27 mouse cellular contexts compared by ENCODE assay signal in the genomic region with DNA sequence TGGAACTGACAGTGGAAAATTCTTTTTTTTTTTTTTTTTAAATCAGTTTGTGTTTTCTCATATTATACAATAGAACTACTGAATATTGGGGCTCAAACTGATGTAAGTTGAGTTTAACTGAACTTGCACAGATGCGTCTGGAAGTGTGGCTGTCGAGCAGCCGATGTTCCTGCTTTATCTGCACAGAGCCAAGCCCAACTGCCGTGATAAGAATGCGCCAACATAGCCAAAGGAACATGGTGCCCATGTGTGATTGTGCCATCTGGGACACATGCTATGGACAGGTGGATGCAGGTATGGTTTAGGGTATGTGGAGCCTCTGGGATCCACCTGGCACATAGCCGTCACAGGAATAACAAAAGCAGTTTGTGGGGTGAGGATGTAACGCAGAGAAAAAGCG. TPM values are rescaled to one million over a fixed set of nuclear protein-coding genes. Genes with fewer than 3 reads are reported as not detected.
DNase-seq lines count a peak whose midpoint lies in the region; ATAC-seq and TF ChIP-seq lines count a peak whose summit lies in the region.
"Had no signal": no experiment of that assay in that cellular context is flagged by ENCODE, and none has a peak within 500 bp of the region (broad histone marks: within the 10 kb centered on the region; RNA-seq: fewer than 3 reads in every experiment).

No protein-coding gene starts in this region.

- no peak for TF ChIP-seq CTCF in forebrain, postnatal 0 days (IDR thresholded peaks at IDR 0.05; ENCODE audit: low read depth)
- TF ChIP-seq CTCF in stomach, postnatal 0 days (IDR thresholded peaks at IDR 0.05; ENCODE audit: low read depth) = no peak

- H3K9me3 ChIP-seq in forebrain, postnatal 0 days (ENCODE audit: low read length) = peaks cover 4% of the 10 kb centered on the region; the same call in 1 of the 2 replicates
- peaks cover 7% of the 10 kb centered on the region for H3K9me3 ChIP-seq in forebrain, embryonic 15.5 days
- no peaks in the 10 kb centered on the region for H3K9me3 ChIP-seq in liver, embryonic 15.5 days (replicated peaks)
- H3K9me3 ChIP-seq in stomach, postnatal 0 days (ENCODE audit: control insufficient read depth, low read length) = no peaks in the 10 kb centered on the region; the same call in 1 of the 2 replicates

- H3K27ac ChIP-seq in forebrain, postnatal 0 days (ENCODE audit: low read depth, low read length) = no peak overlapping the region
- no peak overlapping the region for H3K27ac ChIP-seq in forebrain, embryonic 15.5 days (replicated peaks)
- peak overlapping the region; percentile 64; the same call in 1 of the 2 replicates for H3K27ac ChIP-seq in liver, embryonic 15.5 days (replicated peaks)
- H3K27ac ChIP-seq in stomach, postnatal 0 days (replicated peaks) = no peak overlapping the region
- H3K27ac ChIP-seq: embryonic facial prominence, embryonic 15.5 days; forebrain, embryonic 10.5 days; heart, embryonic 13.5 days; hindbrain, embryonic 13.5 days; kidney, embryonic 15.5 days; limb, embryonic 12.5 days; midbrain, embryonic 12.5 days had no signal

- TF ChIP-seq EP300 in stomach, postnatal 0 days (optimal IDR thresholded peaks at IDR 0.05) = no peak

- H3K27me3 ChIP-seq in forebrain, postnatal 0 days (ENCODE audit: insufficient read depth, low read length) = no peaks in the 10 kb centered on the region
- no peaks in the 10 kb centered on the region for H3K27me3 ChIP-seq in forebrain, embryonic 15.5 days
- H3K27me3 ChIP-seq in liver, embryonic 15.5 days = no peaks in the 10 kb centered on the region
- H3K27me3 ChIP-seq in stomach, postnatal 0 days (ENCODE audit: control insufficient read depth, insufficient read depth, low read length) = no peaks in the 10 kb centered on the region

- no peak overlapping the region for H3K9ac ChIP-seq in forebrain, postnatal 0 days
- no peak overlapping the region for H3K9ac ChIP-seq in forebrain, embryonic 15.5 days (replicated peaks)
- no peak overlapping the region for H3K9ac ChIP-seq in liver, embryonic 15.5 days
- H3K9ac ChIP-seq in stomach, postnatal 0 days (ENCODE audit: low read length) = no peak overlapping the region
- H3K9ac ChIP-seq: embryonic facial prominence, embryonic 15.5 days; heart, embryonic 13.5 days; hindbrain, embryonic 13.5 days; kidney, embryonic 15.5 days; limb, embryonic 12.5 days; lung, embryonic 14.5 days; midbrain, embryonic 12.5 days had no signal

- no peaks in the 10 kb centered on the region for H3K4me1 ChIP-seq in forebrain, postnatal 0 days (ENCODE audit: insufficient read depth)
- no peaks in the 10 kb centered on the region for H3K4me1 ChIP-seq in forebrain, embryonic 15.5 days
- H3K4me1 ChIP-seq in liver, embryonic 15.5 days (replicated peaks) = peaks cover 52% of the 10 kb centered on the region
- H3K4me1 ChIP-seq in stomach, postnatal 0 days (replicated peaks; ENCODE audit: control insufficient read depth, insufficient read depth) = no peaks in the 10 kb centered on the region; the same call in 1 of the 2 replicates

- DNase-seq in forebrain, postnatal 0 days = peak; percentile 13
- DNase-seq in stomach, postnatal 0 days (ENCODE audit: low spot score) = peak; percentile 15
- no peak for DNase-seq in urinary bladder, postnatal 25 days (ENCODE audit: low spot score)
- DNase-seq in cerebellum, postnatal 25 days = no peak
- DNase-seq in ovary, postnatal 14 days (ENCODE audit: low spot score) = no peak
- DNase-seq: cerebellum, adult 2 months; gastrocnemius, postnatal 25 days; heart, adult 18-20 months; heart, postnatal 14 days; kidney, adult 11 months; kidney, postnatal 36 days; layer of hippocampus, postnatal 36 days; lung, embryonic 14.5 days; lung, postnatal 36 days; retina, postnatal 1 day; right cerebral cortex, postnatal 25 days; spleen, adult 18-20 months had no signal

- H3K36me3 ChIP-seq in forebrain, postnatal 0 days (ENCODE audit: insufficient read depth) = no peaks in the 10 kb centered on the region
- no peaks in the 10 kb centered on the region for H3K36me3 ChIP-seq in forebrain, embryonic 15.5 days
- H3K36me3 ChIP-seq in liver, embryonic 15.5 days (replicated peaks) = no peaks in the 10 kb centered on the region
- no peaks in the 10 kb centered on the region for H3K36me3 ChIP-seq in stomach, postnatal 0 days (ENCODE audit: control insufficient read depth, insufficient read depth, low read length)
- H3K36me3 ChIP-seq: embryonic facial prominence, embryonic 15.5 days; forebrain, embryonic 10.5 days; hindbrain, embryonic 13.5 days; kidney, embryonic 15.5 days; limb, embryonic 12.5 days; midbrain, embryonic 12.5 days had no signal

- H3K4me2 ChIP-seq in forebrain, postnatal 0 days (ENCODE audit: low read depth) = no peak overlapping the region
- H3K4me2 ChIP-seq in forebrain, embryonic 15.5 days (replicated peaks) = no peak overlapping the region
- peak overlapping the region; percentile 60 for H3K4me2 ChIP-seq in liver, embryonic 15.5 days
- no peak overlapping the region for H3K4me2 ChIP-seq in stomach, postnatal 0 days (replicated peaks; ENCODE audit: low read depth)
- H3K4me2 ChIP-seq: embryonic facial prominence, embryonic 15.5 days; hindbrain, embryonic 13.5 days; kidney, embryonic 15.5 days; limb, embryonic 12.5 days; lung, embryonic 14.5 days; midbrain, embryonic 12.5 days had no signal

- no peak for ATAC-seq in forebrain, postnatal 0 days
- ATAC-seq in forebrain, embryonic 15.5 days (replicated peaks) = no peak
- ATAC-seq in erythroid progenitor cell, adult 5-6 weeks (replicated peaks; ENCODE audit: low FRiP score, poor library complexity, severe bottlenecking) = peak; percentile 74
- ATAC-seq in liver, embryonic 15.5 days (ENCODE audit: insufficient read depth) = peak; percentile 72
- no peak for ATAC-seq in stomach, postnatal 0 days (ENCODE audit: low FRiP score, low TSS enrichment)

- H3K4me3 ChIP-seq in forebrain, postnatal 0 days (ENCODE audit: low read depth, low read length) = no peak overlapping the region
- no peak overlapping the region for H3K4me3 ChIP-seq in forebrain, embryonic 15.5 days
- peak overlapping the region; percentile 32 for H3K4me3 ChIP-seq in liver, embryonic 15.5 days (replicated peaks)
- no peak overlapping the region for H3K4me3 ChIP-seq in stomach, postnatal 0 days (ENCODE audit: low read depth, low read length)
- H3K4me3 ChIP-seq: embryonic facial prominence, embryonic 15.5 days; forebrain, embryonic 10.5 days; heart, embryonic 13.5 days; hindbrain, embryonic 13.5 days; kidney, embryonic 15.5 days; limb, embryonic 12.5 days; midbrain, embryonic 12.5 days had no signal

- WGBS in forebrain, postnatal 0 days = 82% methylated on average over 8 of the region's 8 CpGs
- WGBS in forebrain, embryonic 15.5 days = 93% methylated on average over 8 of the region's 8 CpGs
- 31% methylated on average over 8 of the region's 8 CpGs for whole genome bisulfite sequencing in liver, embryonic 15.5 days (ENCODE audit: insufficient replicate concordance)
- WGBS in stomach, postnatal 0 days = 75% methylated on average over 8 of the region's 8 CpGs

RNA-seq across cellular contexts. Expression of gene Cela1, which starts 1.9 kb away (rescaled TPM):
- 0.62 and 5.1 TPM in 2 replicates for total RNA-seq in forebrain, postnatal 0 days (2014; rRNA removed)
- 0.81 and 1.2 TPM in 2 replicates for polyA plus RNA-seq in forebrain, postnatal 0 days (2015; fragmentation: Nextera tagmentation; extraction: Ambion mirVana)
- 0.43 and 0.97 TPM in 2 replicates for polyA plus RNA-seq in forebrain, embryonic 15.5 days (2015; fragmentation: Nextera tagmentation; extraction: Ambion mirVana)
- 56.2 and 77.8 TPM in 2 replicates for total RNA-seq in erythroid progenitor cell, adult 5-6 weeks (2015; ENCODE audit: low replicate concordance)
- total RNA-seq in erythroid progenitor cell, adult 5-6 weeks (2017; ENCODE audit: low replicate concordance) = 26.6 and 30.5 TPM in 2 replicates
- polyA plus RNA-seq in liver, embryonic 15.5 days (2015; fragmentation: Nextera tagmentation; extraction: Ambion mirVana) = 17.0 and 22.6 TPM in 2 replicates
- 22.3 and 24.1 TPM in 2 replicates for polyA plus RNA-seq in stomach, postnatal 0 days (2015; fragmentation: Nextera tagmentation; extraction: Ambion mirVana)
- total RNA-seq: gastrocnemius, postnatal 25 days had no signal

RNA-seq across cellular contexts. Expression of gene Bin2, which starts 16.5 kb away (rescaled TPM):
- total RNA-seq in forebrain, postnatal 0 days (2014; rRNA removed) = 1.4 and 1.6 TPM in 2 replicates
- polyA plus RNA-seq in forebrain, postnatal 0 days (2015; fragmentation: Nextera tagmentation; extraction: Ambion mirVana) = 0.58 and 1.4 TPM in 2 replicates
- 1.2 and 2.0 TPM in 2 replicates for polyA plus RNA-seq in forebrain, embryonic 15.5 days (2015; fragmentation: Nextera tagmentation; extraction: Ambion mirVana)
- total RNA-seq in erythroid progenitor cell, adult 5-6 weeks (2015; ENCODE audit: low replicate concordance) = 29.8 and 50.5 TPM in 2 replicates
- total RNA-seq in erythroid progenitor cell, adult 5-6 weeks (2017; ENCODE audit: low replicate concordance) = 18.3 and 37.0 TPM in 2 replicates
- 18.2 and 22.2 TPM in 2 replicates for polyA plus RNA-seq in liver, embryonic 15.5 days (2015; fragmentation: Nextera tagmentation; extraction: Ambion mirVana)
- 1.3 and 2.3 TPM in 2 replicates for polyA plus RNA-seq in stomach, postnatal 0 days (2015; fragmentation: Nextera tagmentation; extraction: Ambion mirVana)

RNA-seq across cellular contexts. Expression of gene Galnt6, which starts 43.3 kb away (rescaled TPM):
- total RNA-seq in forebrain, postnatal 0 days (2014; rRNA removed) = 0.77 and 1.5 TPM in 2 replicates
- polyA plus RNA-seq in forebrain, postnatal 0 days (2015; fragmentation: Nextera tagmentation; extraction: Ambion mirVana) = 0.24 and 0.47 TPM in 2 replicates
- polyA plus RNA-seq in forebrain, embryonic 15.5 days (2015; fragmentation: Nextera tagmentation; extraction: Ambion mirVana) = 0.13 and 0.27 TPM in 2 replicates
- total RNA-seq in erythroid progenitor cell, adult 5-6 weeks (2015; ENCODE audit: low replicate concordance) = 1.3 and 3.6 TPM in 2 replicates
- total RNA-seq in erythroid progenitor cell, adult 5-6 weeks (2017; ENCODE audit: low replicate concordance) = 4.4 and 5.4 TPM in 2 replicates
- polyA plus RNA-seq in liver, embryonic 15.5 days (2015; fragmentation: Nextera tagmentation; extraction: Ambion mirVana) = 1.2 and 1.5 TPM in 2 replicates
- 9.5 and 11.0 TPM in 2 replicates for polyA plus RNA-seq in stomach, postnatal 0 days (2015; fragmentation: Nextera tagmentation; extraction: Ambion mirVana)
- polyA plus RNA-seq: forebrain, embryonic 10.5 days had no signal

RNA-seq across cellular contexts. Expression of gene Smagp, which starts 49.1 kb away (rescaled TPM):
- total RNA-seq in forebrain, postnatal 0 days (2014; rRNA removed) = 2.3 and 6.2 TPM in 2 replicates
- polyA plus RNA-seq in forebrain, postnatal 0 days (2015; fragmentation: Nextera tagmentation; extraction: Ambion mirVana) = 3.9 TPM in 2 replicates
- polyA plus RNA-seq in forebrain, embryonic 15.5 days (2015; fragmentation: Nextera tagmentation; extraction: Ambion mirVana) = 1.8 and 2.5 TPM in 2 replicates
- 3.6 TPM in 1 of 2 replicates, not detected in the other for total RNA-seq in erythroid progenitor cell, adult 5-6 weeks (2015; ENCODE audit: low replicate concordance)
- 2.6 TPM in 1 of 2 replicates, not detected in the other for total RNA-seq in erythroid progenitor cell, adult 5-6 weeks (2017; ENCODE audit: low replicate concordance)
- 9.3 and 10.8 TPM in 2 replicates for polyA plus RNA-seq in liver, embryonic 15.5 days (2015; fragmentation: Nextera tagmentation; extraction: Ambion mirVana)
- 94.8 and 103 TPM in 2 replicates for polyA plus RNA-seq in stomach, postnatal 0 days (2015; fragmentation: Nextera tagmentation; extraction: Ambion mirVana)

Comparison
In these comparisons a context has a peak if more than half of its experiments do, and no peak if none do; other contexts are left out.
1. ATAC-seq: peak in erythroid progenitor cell, adult 5-6 weeks (single experiment) and liver, embryonic 15.5 days (single experiment); none in forebrain, postnatal 0 days (single experiment), forebrain, embryonic 15.5 days (single experiment) and stomach, postnatal 0 days (single experiment).
2. DNase-seq: peak in forebrain, postnatal 0 days (single experiment) and stomach, postnatal 0 days (single experiment); none in urinary bladder, postnatal 25 days (single experiment), cerebellum, postnatal 25 days (0 of 2) and ovary, postnatal 14 days (single experiment).